Mouse (Mus musculus) cerebellum, adult 2 months (tissue): Measurements from ENCODE around the gene Map6d1. TPM values are rescaled to one million over a fixed set of nuclear protein-coding genes. Genes with fewer than 3 reads are reported as not detected.

Source experiments
- DNase-seq, 2 experiments: peaks; one replicate each; pipeline ENCODE4 v3.0.0; 2021
- H3K27ac ChIP-seq: fragments of 200-500 bp; 2 replicates; pipeline ENCODE4 v1.5.1; 2012; ENCODE audit warnings: low read length, control low read depth, inconsistent platforms; ENCODE audit not compliant: insufficient read depth
- H3K27me3 ChIP-seq: fragments of 200-500 bp; 2 replicates; pipeline ENCODE4 v1.6.1; 2012; ENCODE audit warnings: inconsistent platforms, mild to moderate bottlenecking, low read length, moderate library complexity; ENCODE audit not compliant: control insufficient read depth, insufficient read depth
- H3K4me1 ChIP-seq: fragments of 200-500 bp; 2 replicates; pipeline ENCODE4 v1.6.1; 2011; ENCODE audit warnings: low read length; ENCODE audit not compliant: control insufficient read depth, insufficient read depth
- H3K4me3 ChIP-seq: fragments of 200-500 bp; replicated peaks from 2 replicates; pipeline ENCODE3; 2011; ENCODE audit warnings: mild to moderate bottlenecking, low read depth, low read length, control low read depth; ENCODE audit not compliant: insufficient read depth
- CTCF ChIP-seq: fragments of 200-500 bp; IDR thresholded peaks from 2 replicates; pipeline ENCODE4 v1.5.1; 2011; ENCODE audit warnings: low read depth, mild to moderate bottlenecking, control low read depth, low read length, moderate library complexity, borderline replicate concordance; ENCODE audit not compliant: insufficient read depth
- POLR2A ChIP-seq: fragments of 200-500 bp; IDR thresholded peaks from 2 replicates; pipeline ENCODE4 v1.6.1; 2011; ENCODE audit warnings: low read length, control low read depth, borderline replicate concordance; ENCODE audit not compliant: insufficient read depth
- WGBS: fragments of 180-500 bp; shearing (Covaris S2); methylation state at CpG from one replicate; pipeline ENCODE4 v1.1.7; 2018; 5-methylcytosine and 5-hydroxymethylcytosine counted together
- polyA plus RNA-seq: library from polyadenylated mRNA; depleted of rRNA; stranded (reverse); fragments of >200 nt; gene quantifications from 2 replicates; pipeline ENCODE4 v1.2.3, GENCODE M21; 2012

Gene Map6d1
- polyA plus RNA-seq, 1 experiment = 70.1 TPM

DNA sequence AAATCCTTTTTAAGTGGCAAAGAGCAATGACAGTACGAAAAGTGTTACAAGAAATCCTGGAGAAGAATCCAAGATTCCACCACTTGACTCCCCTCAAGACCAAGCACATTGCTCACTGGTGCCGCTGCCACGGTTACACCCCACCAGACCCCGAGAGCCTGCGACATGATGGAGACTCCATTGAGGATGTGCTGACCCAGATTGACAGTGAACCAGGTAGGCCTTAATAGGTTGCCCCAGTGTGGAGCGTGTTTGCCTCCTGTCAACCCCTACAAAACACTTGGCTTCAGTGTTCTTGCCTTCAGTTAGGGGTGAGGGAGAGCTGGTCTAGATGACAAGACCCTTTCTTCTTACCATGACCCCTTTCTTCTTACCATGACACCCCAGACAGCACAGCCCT lies 18.4 kb downstream of the Map6d1 start:
- Histone ChIP-seq H3K27ac (no peak overlapping the region), H3K4me3 (no peak overlapping the region), H3K27me3 (no peaks in the 10 kb centered on the region), H3K4me1 (no peaks in the 10 kb centered on the region)
- no peak for DNase-seq
- WGBS = 98% methylated on average over 6 of the region's 6 CpGs
- TF ChIP-seq POLR2A = no peak
- TF ChIP-seq CTCF = no peak

DNA sequence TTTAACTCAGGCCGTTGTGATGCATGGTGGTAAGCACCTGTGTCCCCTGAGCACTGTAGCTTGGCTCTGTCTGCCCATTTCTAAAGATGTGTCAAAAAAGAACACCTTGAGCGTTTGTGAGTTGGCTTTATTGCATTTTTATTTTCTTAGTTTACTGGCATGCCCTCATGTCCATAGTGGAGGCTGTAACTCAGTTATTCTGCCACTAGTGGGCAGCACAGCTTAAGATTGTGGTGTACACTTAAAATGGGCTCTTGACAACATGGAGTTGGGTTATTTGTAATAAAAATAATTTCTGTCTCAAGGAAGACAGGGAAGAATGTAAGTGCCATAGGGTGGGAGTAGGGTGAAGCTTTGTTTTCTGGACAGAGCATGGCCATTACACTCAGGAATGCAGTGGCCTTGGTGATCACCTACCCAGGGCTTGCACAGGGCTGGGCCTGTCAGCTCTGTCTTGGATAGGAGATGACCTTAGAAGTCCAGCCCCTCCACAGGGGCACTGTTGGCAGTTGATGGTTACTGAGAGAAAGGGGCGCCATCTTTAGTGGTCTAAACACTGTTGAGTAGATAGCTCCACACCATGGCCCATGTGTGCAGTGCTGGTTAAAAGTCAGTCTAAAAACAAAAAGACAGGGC lies 27.4 kb downstream of the Map6d1 start:
- no peaks in the 10 kb centered on the region for H3K4me1 ChIP-seq
- no peak overlapping the region for H3K4me3 ChIP-seq
- H3K27me3 ChIP-seq = no peaks in the 10 kb centered on the region
- DNase-seq = peak; percentile 51 to 60
- no peak for TF ChIP-seq POLR2A
- peak; percentile 38; the same call in 1 of the 2 replicates for TF ChIP-seq CTCF
- H3K27ac ChIP-seq = no peak overlapping the region
- 80% methylated on average over 3 of the region's 3 CpGs for WGBS

DNA sequence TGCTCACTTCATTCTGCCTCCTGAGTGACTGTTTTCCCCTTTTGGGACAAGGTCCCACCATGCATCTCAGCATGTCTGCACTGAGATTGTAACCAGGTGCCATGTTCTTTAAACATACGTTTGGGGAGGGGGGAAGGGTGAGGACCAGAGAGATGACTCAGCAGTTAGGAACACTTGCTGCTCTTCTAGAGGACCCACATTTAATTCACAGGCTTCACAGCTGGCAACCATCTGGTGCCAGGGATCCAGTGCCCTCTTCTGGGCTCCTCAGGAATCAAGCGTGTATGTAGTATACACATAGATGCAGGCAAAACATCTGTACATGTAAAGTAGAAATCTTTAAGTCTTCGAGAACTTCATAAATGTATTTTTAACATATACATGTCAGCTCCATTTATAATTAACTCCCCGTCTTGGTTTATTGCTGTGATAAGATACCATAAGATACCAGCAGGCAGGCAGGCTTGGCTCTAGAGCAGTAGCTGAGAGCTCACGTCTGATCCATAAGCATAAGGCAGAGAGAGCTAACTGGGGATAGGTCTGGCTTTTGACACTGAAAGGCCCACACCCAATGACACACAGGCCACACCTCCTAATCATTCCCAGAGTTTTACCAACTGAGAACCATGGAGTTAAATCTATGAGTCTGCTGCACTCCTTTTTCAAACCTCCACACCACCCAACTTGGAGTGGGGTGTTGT lies 41.5 kb downstream of the Map6d1 start:
- DNase-seq = no peak
- no peak for TF ChIP-seq POLR2A
- no peak for TF ChIP-seq CTCF
- 94% methylated on average over 5 of the region's 5 CpGs for WGBS
- no peaks in the 10 kb centered on the region for H3K27me3 ChIP-seq
- no peak overlapping the region for H3K4me3 ChIP-seq
- H3K4me1 ChIP-seq = no peaks in the 10 kb centered on the region
- no peak overlapping the region for H3K27ac ChIP-seq

- TF ChIP-seq POLR2A (no peak), CTCF (no peak)
These were observed 44.2 kb downstream of the Map6d1 start for GRCm38 (mm10) chr16:20196962-20197361.

DNA sequence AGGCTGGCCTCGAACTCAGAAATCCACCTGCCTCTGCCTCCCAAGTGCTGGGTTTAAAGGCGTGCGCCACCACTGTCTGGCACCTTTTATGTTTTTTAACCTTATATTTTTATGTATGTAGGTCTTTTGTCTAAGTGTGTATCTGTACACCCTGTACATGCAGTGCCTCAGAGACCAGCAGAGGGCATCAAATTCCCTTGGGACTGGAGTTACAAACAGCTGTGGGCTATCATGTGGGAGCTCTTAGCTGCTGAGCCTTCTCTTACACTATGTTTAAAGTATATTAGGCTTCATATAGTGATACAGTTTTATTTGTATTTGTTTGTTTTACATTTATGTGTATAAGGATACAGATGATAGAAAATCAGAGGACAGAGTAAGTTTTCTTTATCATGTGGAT lies 45.6 kb downstream of the Map6d1 start:
- no peak overlapping the region for H3K27ac ChIP-seq

More at GRCm38 (mm10) chr16:20196962-20197361, 44.2 kb downstream of the Map6d1 start:
- Histone ChIP-seq H3K4me1 (no peaks in the 10 kb centered on the region), H3K27me3 (no peaks in the 10 kb centered on the region), H3K27ac (no peak overlapping the region), H3K4me3 (no peak overlapping the region)
- WGBS = 97% methylated on average over 5 of the region's 5 CpGs
- no peak for DNase-seq

DNA sequence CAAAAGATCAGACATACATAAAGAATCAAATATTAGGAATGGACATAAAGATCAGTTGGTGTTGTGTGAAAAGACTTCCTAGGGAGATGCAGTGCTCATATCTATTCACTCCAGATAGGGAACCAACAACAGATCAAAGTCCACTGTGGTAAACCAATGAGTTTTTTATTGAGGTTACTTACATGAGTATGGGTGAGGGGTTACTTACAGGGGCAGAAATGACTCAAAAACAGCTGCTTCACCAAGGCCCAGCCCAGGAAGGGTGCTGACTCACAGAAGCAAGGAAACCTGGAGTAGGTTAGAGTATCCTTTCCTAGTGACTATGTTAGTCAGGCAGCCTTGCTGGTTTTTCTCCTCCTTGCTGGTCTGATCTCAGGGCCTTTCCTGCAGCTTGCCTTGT lies 49.1 kb downstream of the Map6d1 start:
- no peak for TF ChIP-seq POLR2A
- no peak for TF ChIP-seq CTCF
- no peak for DNase-seq
- no peak overlapping the region for H3K27ac ChIP-seq
- no peaks in the 10 kb centered on the region for H3K4me1 ChIP-seq
- no peaks in the 10 kb centered on the region for H3K27me3 ChIP-seq
- H3K4me3 ChIP-seq = no peak overlapping the region

More for the DNA sequence above, 45.6 kb downstream of the Map6d1 start:
- DNase-seq = no peak
- H3K27me3 ChIP-seq = no peaks in the 10 kb centered on the region
- no peak for TF ChIP-seq POLR2A
- TF ChIP-seq CTCF = no peak
- WGBS = 99% methylated on average over 3 of the region's 3 CpGs
- H3K4me3 ChIP-seq = no peak overlapping the region
- H3K4me1 ChIP-seq = no peaks in the 10 kb centered on the region

- Histone ChIP-seq H3K4me1 (no peaks in the 10 kb centered on the region), H3K27ac (no peak overlapping the region), H3K27me3 (no peaks in the 10 kb centered on the region), H3K4me3 (no peak overlapping the region)
- no peak for TF ChIP-seq CTCF
- TF ChIP-seq POLR2A = no peak
- WGBS = 94% methylated on average over 3 of the region's 3 CpGs
- no peak for DNase-seq
These were observed 49.8 kb downstream of the Map6d1 start for GRCm38 (mm10) chr16:20191161-20191882.
